In genomic region chr3:143475461-143475860, GRCm38 (mm10) we compare ENCODE assay signal across 22 mouse cellular contexts.
A peak's percentile ranks its signal among the peaks of the same experiment; 100 is the strongest.
DNase-seq lines count a peak whose midpoint lies in the region; ATAC-seq and TF ChIP-seq lines count a peak whose summit lies in the region.
"Had no signal": no experiment of that assay in that cellular context is flagged by ENCODE, and none has a peak within 500 bp of the region (broad histone marks: within the 10 kb centered on the region; RNA-seq: fewer than 3 reads in every experiment).

No protein-coding gene starts in this region.

- no peaks in the 10 kb centered on the region for H3K27me3 ChIP-seq in hindbrain, embryonic 14.5 days (ENCODE audit: control insufficient read depth, insufficient read depth, low read length)
- no peaks in the 10 kb centered on the region for H3K27me3 ChIP-seq in hindbrain, embryonic 16.5 days (replicated peaks; ENCODE audit: control insufficient read depth, insufficient read depth, low read length)
- H3K27me3 ChIP-seq: embryonic facial prominence, embryonic 15.5 days; hindbrain, embryonic 12.5 days had no signal

- H3K9me3 ChIP-seq in hindbrain, embryonic 14.5 days (ENCODE audit: control insufficient read depth, low read length), result no peaks in the 10 kb centered on the region
- no peaks in the 10 kb centered on the region for H3K9me3 ChIP-seq in hindbrain, embryonic 16.5 days (ENCODE audit: control insufficient read depth, low read length)
- H3K9me3 ChIP-seq: embryonic facial prominence, embryonic 15.5 days; hindbrain, embryonic 12.5 days had no signal

- H3K4me3 ChIP-seq in hindbrain, embryonic 14.5 days (replicated peaks; ENCODE audit: low read length), result no peak overlapping the region
- no peak overlapping the region for H3K4me3 ChIP-seq in hindbrain, embryonic 16.5 days (ENCODE audit: low read length)
- H3K4me3 ChIP-seq: embryonic facial prominence, embryonic 15.5 days; gastrocnemius, adult 2 months; hindbrain, embryonic 12.5 days had no signal

- H3K27ac ChIP-seq in hindbrain, embryonic 14.5 days, result no peak overlapping the region
- H3K27ac ChIP-seq in hindbrain, embryonic 16.5 days (ENCODE audit: low read depth, low read length), result no peak overlapping the region
- H3K27ac ChIP-seq: embryonic facial prominence, embryonic 15.5 days; gastrocnemius, adult 2 months; hindbrain, embryonic 12.5 days; hindbrain, postnatal 0 days had no signal

- no peaks in the 10 kb centered on the region for H3K36me3 ChIP-seq in hindbrain, embryonic 14.5 days (replicated peaks; ENCODE audit: control insufficient read depth, insufficient read depth)
- no peaks in the 10 kb centered on the region for H3K36me3 ChIP-seq in hindbrain, embryonic 16.5 days (ENCODE audit: control insufficient read depth, insufficient read depth, low read length)
- H3K36me3 ChIP-seq: embryonic facial prominence, embryonic 15.5 days; hindbrain, embryonic 12.5 days had no signal

- no peaks in the 10 kb centered on the region for H3K4me1 ChIP-seq in hindbrain, embryonic 14.5 days (replicated peaks; ENCODE audit: control insufficient read depth, insufficient read depth, low read length)
- H3K4me1 ChIP-seq in hindbrain, embryonic 16.5 days (ENCODE audit: control insufficient read depth, insufficient read depth, low read depth, low read length), result no peaks in the 10 kb centered on the region
- H3K4me1 ChIP-seq: embryonic facial prominence, embryonic 15.5 days; hindbrain, embryonic 12.5 days had no signal

- ATAC-seq in hindbrain, embryonic 14.5 days (ENCODE audit: low FRiP score), result 0 out of 2 replicates have a peak, but pooled peaks have one; percentile 8
- ATAC-seq in hindbrain, embryonic 16.5 days, result no peak
- ATAC-seq: CD4-positive, CD25-positive, alpha-beta regulatory T cell, adult 4 months; forebrain, embryonic 14.5 days; forebrain, postnatal 0 days; hindbrain, postnatal 0 days; inflammation-experienced regulatory T-cells, adult 6 months had no signal

- WGBS in hindbrain, embryonic 14.5 days, result 55% methylated on average over 5 of the region's 5 CpGs
- 51% methylated on average over 5 of the region's 5 CpGs for WGBS in hindbrain, embryonic 16.5 days

- no peak overlapping the region for H3K4me2 ChIP-seq in hindbrain, embryonic 14.5 days (replicated peaks)
- no peak overlapping the region for H3K4me2 ChIP-seq in hindbrain, embryonic 16.5 days (ENCODE audit: low read length)
- H3K4me2 ChIP-seq: embryonic facial prominence, embryonic 15.5 days; heart, embryonic 11.5 days; hindbrain, embryonic 12.5 days had no signal

- TF ChIP-seq CTCF in brain, embryonic 14.5 days (IDR thresholded peaks at IDR 0.05; ENCODE audit: borderline replicate concordance, extremely low read depth, insufficient read depth, insufficient read length), result no peak

- DNase-seq in hindbrain, embryonic 14.5 days (ENCODE audit: low spot score), result no peak
- DNase-seq in brain, embryonic 14.5 days (ENCODE audit: low read depth), result peak; percentile 4
- DNase-seq in mesoderm, embryonic 11.5 days (ENCODE audit: low read depth, low spot score), result peak; percentile 23
- DNase-seq in adipocyte (ENCODE audit: low spot score), result no peak
- no peak for DNase-seq in urinary bladder, postnatal 14 days (ENCODE audit: low spot score)
- DNase-seq: adrenal gland, adult 8-10 months; adrenal gland, postnatal 25 days; cerebellum, adult 18-20 months; cerebellum, adult 9-10 months; cerebellum, postnatal 14 days; embryo, embryonic 11 days; forebrain, postnatal 0 days; gastrocnemius, adult 2 months; gastrocnemius, postnatal 14 days had no signal

- no peak overlapping the region for H3K9ac ChIP-seq in hindbrain, embryonic 14.5 days
- H3K9ac ChIP-seq in hindbrain, embryonic 16.5 days (ENCODE audit: low read depth, low read length), result no peak overlapping the region
- H3K9ac ChIP-seq: embryonic facial prominence, embryonic 15.5 days; forebrain, postnatal 0 days; hindbrain, embryonic 12.5 days had no signal

- TF ChIP-seq POLR2A in brain, embryonic 14.5 days (IDR thresholded peaks at IDR 0.05; ENCODE audit: borderline replicate concordance, extremely low read depth, insufficient read depth, insufficient read length, poor library complexity, severe bottlenecking), result no peak

Comparison
In these comparisons a context has a peak if more than half of its experiments do, and no peak if none do; other contexts are left out.
1. DNase-seq: peak in brain, embryonic 14.5 days (single experiment) and mesoderm, embryonic 11.5 days (single experiment); none in hindbrain, embryonic 14.5 days (single experiment), adipocyte (single experiment) and urinary bladder, postnatal 14 days (single experiment).